ENCODE assay signal across 16 mouse cellular contexts in the genomic region with DNA sequence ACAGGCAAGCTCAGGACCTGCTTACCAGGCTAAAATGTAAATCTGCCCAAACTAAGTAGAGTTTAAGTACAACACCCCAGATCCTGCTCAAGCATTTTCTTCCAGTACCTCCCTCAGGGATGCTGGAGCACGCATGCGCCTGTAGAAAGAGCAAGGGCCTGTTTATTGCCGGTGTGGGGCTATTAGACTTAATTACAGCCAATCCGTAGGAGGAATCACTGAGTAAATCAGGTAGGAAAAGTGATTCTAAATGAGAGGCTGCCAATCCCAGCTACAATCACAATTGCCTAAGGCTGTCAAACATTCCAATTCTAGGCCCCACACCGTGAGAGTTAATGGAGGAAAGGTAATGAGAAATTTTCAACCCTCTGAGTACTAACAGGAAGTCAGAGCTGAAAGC. TPM values are rescaled to one million over a fixed set of nuclear protein-coding genes. Genes with fewer than 3 reads are reported as not detected.
DNase-seq lines count a peak whose midpoint lies in the region; ATAC-seq lines count a peak whose summit lies in the region.
"Had no signal": no experiment of that assay in that cellular context is flagged by ENCODE, and none has a peak within 500 bp of the region (broad histone marks: within the 10 kb centered on the region; RNA-seq: fewer than 3 reads in every experiment).

No protein-coding gene starts in this region.

- no peaks in the 10 kb centered on the region for H3K9me3 ChIP-seq in heart, embryonic 14.5 days (ENCODE audit: control insufficient read depth, low read length)
- H3K9me3 ChIP-seq in heart, embryonic 12.5 days (replicated peaks), result no peaks in the 10 kb centered on the region
- no peaks in the 10 kb centered on the region for H3K9me3 ChIP-seq in limb, embryonic 15.5 days
- H3K9me3 ChIP-seq: embryonic facial prominence, embryonic 10.5 days; heart, embryonic 10.5 days; lung, embryonic 15.5 days had no signal

- no peaks in the 10 kb centered on the region for H3K27me3 ChIP-seq in heart, embryonic 14.5 days (ENCODE audit: control insufficient read depth, insufficient read depth, low read length)
- H3K27me3 ChIP-seq in heart, embryonic 12.5 days (replicated peaks), result no peaks in the 10 kb centered on the region
- H3K27me3 ChIP-seq in limb, embryonic 15.5 days, result no peaks in the 10 kb centered on the region
- H3K27me3 ChIP-seq: lung, embryonic 15.5 days had no signal

- peak overlapping the region; percentile 34 for H3K4me2 ChIP-seq in heart, embryonic 14.5 days (ENCODE audit: low read length)
- H3K4me2 ChIP-seq in heart, embryonic 12.5 days, result no peak overlapping the region
- no peak overlapping the region for H3K4me2 ChIP-seq in limb, embryonic 15.5 days
- H3K4me2 ChIP-seq: lung, embryonic 15.5 days had no signal

- whole genome bisulfite sequencing in heart, embryonic 14.5 days, result 74% methylated on average over 5 of the region's 5 CpGs
- 68% methylated on average over 5 of the region's 5 CpGs for WGBS in heart, embryonic 12.5 days
- WGBS in limb, embryonic 15.5 days, result 32% methylated on average over 5 of the region's 5 CpGs

- no peak for ATAC-seq in heart, embryonic 14.5 days (ENCODE audit: insufficient number of reproducible peaks, insufficient read depth, low FRiP score, low read depth)
- ATAC-seq in heart, embryonic 12.5 days (ENCODE audit: insufficient number of reproducible peaks, low FRiP score), result no peak
- ATAC-seq in limb, embryonic 15.5 days (ENCODE audit: insufficient number of reproducible peaks, low FRiP score, low TSS enrichment, low read depth), result no peak
- ATAC-seq: activated CD4-positive, CD25-positive, alpha-beta regulatory T cell, adult 4 months had no signal

- H3K9ac ChIP-seq in heart, embryonic 14.5 days (ENCODE audit: low read length), result peak overlapping the region; percentile 16; the same call in 1 of the 2 replicates
- no peak overlapping the region for H3K9ac ChIP-seq in heart, embryonic 12.5 days
- no peak overlapping the region for H3K9ac ChIP-seq in limb, embryonic 15.5 days
- H3K9ac ChIP-seq: lung, embryonic 15.5 days had no signal

- peaks cover 9 to 21% of the 10 kb centered on the region in 2 experiments; a peak in 3 of 4 replicates for H3K4me1 ChIP-seq in heart, embryonic 14.5 days (ENCODE audit: control insufficient read depth in 2 of 2, insufficient read depth in 2 of 2, low read length in 2 of 2)
- peaks cover 16% of the 10 kb centered on the region for H3K4me1 ChIP-seq in heart, embryonic 12.5 days (replicated peaks)
- H3K4me1 ChIP-seq in limb, embryonic 15.5 days, result peaks cover 17% of the 10 kb centered on the region
- H3K4me1 ChIP-seq: lung, embryonic 15.5 days had no signal

- peaks cover 53% of the 10 kb centered on the region for H3K36me3 ChIP-seq in heart, embryonic 14.5 days (ENCODE audit: control insufficient read depth, insufficient read depth, low read length)
- H3K36me3 ChIP-seq in heart, embryonic 12.5 days, result peaks cover 37% of the 10 kb centered on the region
- H3K36me3 ChIP-seq in limb, embryonic 15.5 days, result peaks cover 16% of the 10 kb centered on the region

- peak; percentile 70 for DNase-seq in kidney, adult 11 months
- DNase-seq in kidney, postnatal 10 days, result peak; percentile 35
- DNase-seq in adrenal gland, adult 18-20 months (ENCODE audit: low spot score in 2 of 2), result no peak
- DNase-seq in layer of hippocampus, postnatal 36 days, result no peak
- DNase-seq in embryo, embryonic 10.5 days (ENCODE audit: low spot score), result no peak
- DNase-seq: cerebellum, postnatal 14 days; gastrocnemius, postnatal 25 days; right cerebral cortex, postnatal 14 days; thymus, postnatal 36 days had no signal

- no peak overlapping the region; a peak in 1 of 4 replicates for H3K4me3 ChIP-seq in heart, embryonic 14.5 days (ENCODE audit: control insufficient read depth in 1 of 2, insufficient read depth in 1 of 2, low read depth in 1 of 2, low read length in 2 of 2)
- H3K4me3 ChIP-seq in heart, embryonic 12.5 days, result no peak overlapping the region
- H3K4me3 ChIP-seq in limb, embryonic 15.5 days, result no peak overlapping the region
- H3K4me3 ChIP-seq: embryonic facial prominence, embryonic 10.5 days; heart, embryonic 10.5 days; lung, embryonic 15.5 days had no signal

- H3K27ac ChIP-seq in heart, embryonic 14.5 days (replicated peaks in 1 of 2; ENCODE audit: control insufficient read depth in 1 of 2, insufficient read depth in 1 of 2, low read depth in 2 of 2, low read length in 2 of 2), result peak overlapping the region in 1 of 2 experiments; percentile 46; a peak in 2 of 4 replicates
- no peak overlapping the region for H3K27ac ChIP-seq in heart, embryonic 12.5 days (ENCODE audit: poor library complexity, severe bottlenecking)
- peak overlapping the region; percentile 59 for H3K27ac ChIP-seq in limb, embryonic 15.5 days
- H3K27ac ChIP-seq: embryonic facial prominence, embryonic 10.5 days; lung, embryonic 15.5 days had no signal

RNA-seq across cellular contexts. Expression of a gene that starts 13.0 kb away (rescaled TPM):
- 70.5 and 78.1 TPM in 2 replicates for polyA plus RNA-seq in heart, embryonic 14.5 days (2014; fragmentation: Nextera tagmentation; extraction: Ambion mirVana)
- polyA plus RNA-seq in heart, embryonic 12.5 days (2016; fragmentation: Nextera tagmentation; extraction: Ambion mirVana), result 50.9 and 52.3 TPM in 2 replicates
- 45.6 and 45.8 TPM in 2 replicates for polyA plus RNA-seq in limb, embryonic 15.5 days (2015; fragmentation: Nextera tagmentation; extraction: Ambion mirVana)
- total RNA-seq in adrenal gland, adult 18-20 months (2021), result 10 to 100 TPM; 11.4 to 13.5 TPM
- total RNA-seq in layer of hippocampus, postnatal 36 days (2021), result 10 to 100 TPM; 26.2 to 27.2 TPM

Comparison
In these comparisons a context has a peak if more than half of its experiments do, and no peak if none do; other contexts are left out.
1. DNase-seq: peak in kidney, adult 11 months (single experiment) and kidney, postnatal 10 days (single experiment); none in adrenal gland, adult 18-20 months (0 of 2), layer of hippocampus, postnatal 36 days (0 of 2) and embryo, embryonic 10.5 days (single experiment).